Mouse (Mus musculus): Measurements from ENCODE around the gene Acot7. TPM values are rescaled to one million over a fixed set of nuclear protein-coding genes. Genes with fewer than 3 reads are reported as not detected.
A peak's percentile ranks its signal among the peaks of the same experiment; 100 is the strongest.

The Acot7 gene
- polyA plus RNA-seq, 2 experiments: 47.3 to 50.3 TPM

GRCm38 (mm10) chr4:152159285-152159678, 18.7 kb upstream of the Acot7 start:
- Histone ChIP-seq H3K9ac (ENCODE audit: low read depth, low read length, severe bottlenecking) (no peak overlapping the region), H3K36me3 (ENCODE audit: control insufficient read depth, insufficient read depth, low read length) (no peaks in the 10 kb centered on the region), H3K4me1 (ENCODE audit: control insufficient read depth, insufficient read depth, low read length) (peaks cover 8% of the 10 kb centered on the region; the same call in 1 of the 2 replicates), H3K4me3 (replicated peaks; ENCODE audit: low read length) (0 out of 2 replicates have a peak overlapping the region, but pooled peaks have one; percentile 4), H3K27me3 (ENCODE audit: control insufficient read depth, insufficient read depth, low read length) (peaks cover 63% of the 10 kb centered on the region), H3K27ac (replicated peaks; ENCODE audit: low read depth, low read length) (no peak overlapping the region), H3K4me2 (replicated peaks; ENCODE audit: low read depth, low read length, severe bottlenecking) (no peak overlapping the region), H3K9me3 (ENCODE audit: control insufficient read depth, low read length) (no peaks in the 10 kb centered on the region)
- WGBS: 4% methylated on average over 15 of the region's 19 CpGs
- no peak for TF ChIP-seq POLR2A (IDR thresholded peaks at IDR 0.05; ENCODE audit: borderline replicate concordance, extremely low read depth, insufficient read depth, insufficient read length)
- ATAC-seq (ENCODE audit: low FRiP score, low read depth): no peak
- DNase-seq (ENCODE audit: low spot score): no peak

- no peak for ATAC-seq (ENCODE audit: low FRiP score, low read depth)
- Histone ChIP-seq H3K9me3 (ENCODE audit: control insufficient read depth, low read length) (no peaks in the 10 kb centered on the region), H3K36me3 (ENCODE audit: control insufficient read depth, insufficient read depth, low read length) (no peaks in the 10 kb centered on the region), H3K4me3 (replicated peaks; ENCODE audit: low read length) (no peak overlapping the region), H3K27me3 (ENCODE audit: control insufficient read depth, insufficient read depth, low read length) (peaks cover 54% of the 10 kb centered on the region), H3K4me1 (ENCODE audit: control insufficient read depth, insufficient read depth, low read length) (peaks cover 10% of the 10 kb centered on the region; the same call in 1 of the 2 replicates), H3K9ac (ENCODE audit: low read depth, low read length, severe bottlenecking) (no peak overlapping the region), H3K27ac (replicated peaks; ENCODE audit: low read depth, low read length) (no peak overlapping the region), H3K4me2 (replicated peaks; ENCODE audit: low read depth, low read length, severe bottlenecking) (no peak overlapping the region)
- 50% methylated on average over 4 of the region's 4 CpGs for WGBS
- no peak for DNase-seq (ENCODE audit: low spot score)
- no peak for TF ChIP-seq POLR2A (IDR thresholded peaks at IDR 0.05; ENCODE audit: borderline replicate concordance, extremely low read depth, insufficient read depth, insufficient read length)
These were observed 17.2 kb upstream of the Acot7 start for GRCm38 (mm10) chr4:152160748-152161147.

- ATAC-seq (ENCODE audit: low FRiP score, low read depth) (no peak), DNase-seq (ENCODE audit: low spot score) (no peak)
- no peak overlapping the region for H3K4me3 ChIP-seq (replicated peaks; ENCODE audit: low read length)
- H3K4me1 ChIP-seq (ENCODE audit: control insufficient read depth, insufficient read depth, low read length): peaks cover 10% of the 10 kb centered on the region; the same call in 1 of the 2 replicates
- H3K27me3 ChIP-seq (ENCODE audit: control insufficient read depth, insufficient read depth, low read length): peaks cover 54% of the 10 kb centered on the region
- WGBS: 67% methylated on average over 6 of the region's 6 CpGs
- no peaks in the 10 kb centered on the region for H3K36me3 ChIP-seq (ENCODE audit: control insufficient read depth, insufficient read depth, low read length)
- no peaks in the 10 kb centered on the region for H3K9me3 ChIP-seq (ENCODE audit: control insufficient read depth, low read length)
- TF ChIP-seq POLR2A (IDR thresholded peaks at IDR 0.05; ENCODE audit: borderline replicate concordance, extremely low read depth, insufficient read depth, insufficient read length): no peak
- no peak overlapping the region for H3K4me2 ChIP-seq (replicated peaks; ENCODE audit: low read depth, low read length, severe bottlenecking)
- no peak overlapping the region for H3K9ac ChIP-seq (ENCODE audit: low read depth, low read length, severe bottlenecking)
- H3K27ac ChIP-seq (replicated peaks; ENCODE audit: low read depth, low read length): no peak overlapping the region
These were observed 16.3 kb upstream of the Acot7 start for GRCm38 (mm10) chr4:152161601-152162000.

- Histone ChIP-seq H3K4me1 (ENCODE audit: control insufficient read depth, insufficient read depth, low read length) (peaks cover 10% of the 10 kb centered on the region; the same call in 1 of the 2 replicates), H3K36me3 (ENCODE audit: control insufficient read depth, insufficient read depth, low read length) (no peaks in the 10 kb centered on the region), H3K27me3 (ENCODE audit: control insufficient read depth, insufficient read depth, low read length) (peaks cover 45% of the 10 kb centered on the region), H3K4me2 (replicated peaks; ENCODE audit: low read depth, low read length, severe bottlenecking) (no peak overlapping the region), H3K27ac (replicated peaks; ENCODE audit: low read depth, low read length) (no peak overlapping the region), H3K9me3 (ENCODE audit: control insufficient read depth, low read length) (no peaks in the 10 kb centered on the region), H3K4me3 (replicated peaks; ENCODE audit: low read length) (no peak overlapping the region), H3K9ac (ENCODE audit: low read depth, low read length, severe bottlenecking) (no peak overlapping the region)
- DNase-seq (ENCODE audit: low spot score): no peak
- TF ChIP-seq POLR2A (IDR thresholded peaks at IDR 0.05; ENCODE audit: borderline replicate concordance, extremely low read depth, insufficient read depth, insufficient read length): no peak
- ATAC-seq (ENCODE audit: low FRiP score, low read depth): no peak
- WGBS: 91% methylated on average over 2 of the region's 2 CpGs
These were observed 15.2 kb upstream of the Acot7 start for GRCm38 (mm10) chr4:152162748-152163147.

GRCm38 (mm10) chr4:152165036-152165931, 12.7 kb upstream of the Acot7 start:
- Histone ChIP-seq H3K9me3 (ENCODE audit: control insufficient read depth, low read length) (no peaks in the 10 kb centered on the region), H3K36me3 (ENCODE audit: control insufficient read depth, insufficient read depth, low read length) (no peaks in the 10 kb centered on the region), H3K4me2 (replicated peaks; ENCODE audit: low read depth, low read length, severe bottlenecking) (no peak overlapping the region), H3K4me3 (replicated peaks; ENCODE audit: low read length) (no peak overlapping the region), H3K27me3 (ENCODE audit: control insufficient read depth, insufficient read depth, low read length) (peaks cover 20% of the 10 kb centered on the region), H3K4me1 (ENCODE audit: control insufficient read depth, insufficient read depth, low read length) (0 out of 2 replicates have a peak, but pooled peaks cover 2% of the 10 kb centered on the region), H3K9ac (ENCODE audit: low read depth, low read length, severe bottlenecking) (no peak overlapping the region), H3K27ac (replicated peaks; ENCODE audit: low read depth, low read length) (no peak overlapping the region)
- no peak for TF ChIP-seq POLR2A (IDR thresholded peaks at IDR 0.05; ENCODE audit: borderline replicate concordance, extremely low read depth, insufficient read depth, insufficient read length)
- ATAC-seq (ENCODE audit: low FRiP score, low read depth): 0 out of 2 replicates have a peak, but pooled peaks have one; percentile 23
- WGBS: 14% methylated on average over 22 of the region's 22 CpGs
- DNase-seq (ENCODE audit: low spot score): peak; percentile 44
